Mouse (Mus musculus) cerebellum, adult 9-10 months (tissue): ENCODE results near the gene Traf7.

ENCODE experiments used
- DNase-seq: peaks from one replicate; pipeline ENCODE4 v3.0.0; 2022

The Traf7 gene

DNA sequence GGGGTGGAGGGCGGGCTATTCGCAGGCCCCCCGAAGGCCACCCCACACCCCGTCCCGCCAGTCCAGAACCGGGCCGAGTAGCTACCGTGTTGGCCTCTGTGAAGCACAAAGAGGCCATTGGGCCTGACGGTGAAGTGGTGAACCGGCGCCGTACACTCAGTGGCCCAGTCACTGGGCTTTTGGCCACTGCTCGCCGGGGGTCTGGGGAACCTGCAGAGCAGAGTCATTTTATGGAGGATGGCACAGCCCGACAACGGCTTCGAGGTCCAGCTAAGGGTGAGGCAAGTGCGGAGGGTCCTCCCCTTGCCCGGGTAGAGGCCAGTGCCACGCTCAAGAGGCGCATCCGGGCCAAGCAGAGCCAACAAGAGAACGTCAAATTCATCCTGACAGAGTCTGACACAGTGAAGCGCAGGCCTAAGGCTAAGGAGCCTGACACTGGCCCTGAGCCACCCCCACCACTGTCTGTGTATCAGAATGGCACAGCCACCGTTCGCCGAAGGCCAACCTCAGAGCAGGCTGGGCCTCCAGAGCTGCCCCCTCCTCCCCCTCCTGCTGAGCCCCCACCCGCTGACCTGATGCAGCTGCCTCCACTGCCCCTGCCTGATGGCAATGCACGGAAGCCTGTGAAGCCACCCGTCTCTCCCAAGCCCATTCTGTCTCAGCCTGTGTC lies 22.3 kb downstream of the Traf7 start:
- no peak for DNase-seq

DNA sequence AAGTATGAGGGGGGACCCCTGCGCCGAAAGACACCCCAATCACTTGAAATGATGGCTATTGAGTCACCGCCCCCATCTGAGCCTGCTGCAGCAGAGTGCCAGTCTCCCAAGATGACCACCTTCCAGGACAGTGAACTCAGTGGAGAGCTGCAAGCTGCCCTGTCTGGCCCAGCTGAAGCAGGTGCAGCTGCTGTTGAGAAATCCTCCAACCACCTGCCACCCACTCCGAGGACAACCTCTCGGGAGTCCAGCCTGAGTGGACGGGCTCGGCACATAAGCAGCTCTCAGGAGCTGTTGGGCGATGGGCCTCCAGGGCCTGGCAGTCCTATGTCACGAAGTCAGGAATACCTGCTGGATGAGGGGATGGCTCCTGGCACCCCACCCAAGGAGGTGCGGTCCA lies 23.7 kb downstream of the Traf7 start:
- no peak for DNase-seq

DNA sequence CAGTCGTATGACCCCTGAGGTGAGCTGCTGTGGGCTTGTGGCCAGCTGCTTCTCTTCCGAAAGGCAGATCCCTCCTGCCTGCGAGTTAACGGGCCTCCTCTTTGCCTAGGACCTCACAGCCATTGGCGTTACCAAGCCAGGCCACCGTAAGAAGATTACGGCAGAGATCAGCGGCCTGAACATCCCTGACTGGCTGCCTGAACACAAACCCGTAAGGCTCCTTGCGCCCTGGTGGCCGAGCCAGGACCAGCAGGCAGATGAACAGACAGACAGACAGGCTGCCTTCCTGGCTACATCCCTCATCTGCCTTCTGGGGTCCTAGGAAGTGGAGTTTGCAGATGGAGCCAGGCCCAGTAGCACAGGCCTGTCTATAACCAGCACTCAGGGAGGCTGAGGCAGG lies 25.5 kb downstream of the Traf7 start:
- no peak for DNase-seq

DNA sequence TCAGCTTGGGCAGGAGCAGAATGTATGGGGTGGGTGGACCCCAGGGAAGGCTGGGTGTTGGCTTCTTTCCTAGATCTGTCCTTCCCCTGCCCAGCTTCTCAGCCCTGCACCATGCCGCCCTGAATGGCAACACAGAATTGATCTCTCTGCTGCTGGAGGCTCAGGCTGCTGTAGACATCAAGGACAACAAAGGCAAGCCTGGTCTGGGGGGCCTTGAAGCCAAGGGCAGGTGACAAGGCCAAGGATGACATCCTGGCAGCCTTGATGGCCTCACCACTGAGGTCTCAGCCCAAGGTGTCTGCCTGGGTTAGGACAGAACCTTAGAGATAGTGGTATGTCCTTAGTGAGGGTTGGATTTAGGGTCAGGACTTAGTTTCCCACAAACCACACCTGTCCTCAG lies 31.7 kb downstream of the Traf7 start:
- no peak for DNase-seq

DNA sequence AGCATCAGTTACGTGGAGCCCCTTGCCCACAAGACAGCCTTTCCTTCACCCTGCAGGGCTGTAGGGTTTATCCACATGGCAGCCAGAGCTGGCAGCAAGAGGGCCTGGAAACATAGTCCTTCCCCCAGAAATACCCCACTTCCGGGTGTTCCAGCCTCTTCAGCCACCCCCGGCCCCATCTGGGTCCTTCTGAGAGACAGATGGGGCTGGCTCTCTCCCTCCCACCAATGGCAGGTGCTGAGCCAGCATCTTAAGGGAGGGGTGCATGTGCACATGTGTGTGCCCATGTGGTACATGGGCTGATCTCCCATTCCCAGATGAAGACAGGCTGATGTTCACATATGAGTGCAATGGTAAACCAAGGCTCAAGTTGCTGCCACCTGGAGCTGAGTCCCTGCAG lies 32.3 kb downstream of the Traf7 start:
- no peak for DNase-seq

DNA sequence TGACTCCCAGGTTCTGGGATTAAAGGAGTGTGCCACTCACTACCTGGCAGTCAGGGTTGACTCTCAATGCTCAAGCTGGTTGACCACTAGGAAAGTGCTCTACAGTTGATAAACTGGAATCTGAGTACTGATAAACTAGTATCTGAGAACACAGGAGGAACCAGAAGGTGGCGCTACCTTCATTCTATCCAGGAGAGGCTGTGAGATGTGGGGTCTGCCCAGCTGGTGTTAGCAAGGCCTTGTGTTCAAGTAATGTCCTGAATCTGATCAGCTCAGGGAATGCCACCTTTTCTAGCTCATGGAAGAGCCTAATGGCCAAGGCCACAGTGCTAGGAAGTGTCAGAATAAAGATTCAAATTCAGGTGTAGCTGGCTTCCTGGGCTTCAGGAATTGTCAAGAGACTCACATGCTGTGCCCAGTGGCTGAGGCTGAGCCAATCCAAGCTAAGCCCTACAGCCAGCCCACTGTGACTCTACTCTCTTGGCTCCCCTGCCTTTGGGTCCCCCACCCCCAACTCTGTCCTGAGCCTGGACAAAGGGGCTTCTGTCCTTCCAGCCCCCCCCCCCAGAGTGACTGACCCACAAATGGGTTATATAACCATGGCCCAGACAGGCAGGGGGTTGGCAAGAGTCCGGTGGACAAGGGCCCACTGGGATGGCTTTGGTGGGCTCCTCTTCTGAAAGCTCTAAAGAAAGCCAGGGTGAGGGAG lies 33.0 kb downstream of the Traf7 start:
- DNase-seq = no peak

DNA sequence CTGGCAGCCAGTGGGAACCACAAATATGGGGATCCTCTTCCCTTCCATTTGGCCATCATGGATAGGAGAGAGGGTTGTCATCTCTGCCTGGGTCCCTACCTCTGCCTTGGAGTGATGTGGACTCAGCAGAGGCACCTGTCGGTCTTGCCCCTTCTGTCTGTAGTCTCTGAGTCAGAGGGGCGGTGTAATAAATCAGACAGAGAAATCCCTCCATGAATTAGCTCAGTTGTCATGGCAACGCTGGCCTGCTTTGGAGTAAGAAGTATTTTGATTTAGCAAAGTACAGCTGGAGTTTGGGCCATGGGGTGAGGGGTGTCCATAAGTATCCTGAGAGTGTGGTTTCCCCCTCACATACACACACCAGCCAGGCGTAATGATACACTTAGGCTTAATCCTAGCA lies 37.3 kb downstream of the Traf7 start:
- DNase-seq = no peak

DNA sequence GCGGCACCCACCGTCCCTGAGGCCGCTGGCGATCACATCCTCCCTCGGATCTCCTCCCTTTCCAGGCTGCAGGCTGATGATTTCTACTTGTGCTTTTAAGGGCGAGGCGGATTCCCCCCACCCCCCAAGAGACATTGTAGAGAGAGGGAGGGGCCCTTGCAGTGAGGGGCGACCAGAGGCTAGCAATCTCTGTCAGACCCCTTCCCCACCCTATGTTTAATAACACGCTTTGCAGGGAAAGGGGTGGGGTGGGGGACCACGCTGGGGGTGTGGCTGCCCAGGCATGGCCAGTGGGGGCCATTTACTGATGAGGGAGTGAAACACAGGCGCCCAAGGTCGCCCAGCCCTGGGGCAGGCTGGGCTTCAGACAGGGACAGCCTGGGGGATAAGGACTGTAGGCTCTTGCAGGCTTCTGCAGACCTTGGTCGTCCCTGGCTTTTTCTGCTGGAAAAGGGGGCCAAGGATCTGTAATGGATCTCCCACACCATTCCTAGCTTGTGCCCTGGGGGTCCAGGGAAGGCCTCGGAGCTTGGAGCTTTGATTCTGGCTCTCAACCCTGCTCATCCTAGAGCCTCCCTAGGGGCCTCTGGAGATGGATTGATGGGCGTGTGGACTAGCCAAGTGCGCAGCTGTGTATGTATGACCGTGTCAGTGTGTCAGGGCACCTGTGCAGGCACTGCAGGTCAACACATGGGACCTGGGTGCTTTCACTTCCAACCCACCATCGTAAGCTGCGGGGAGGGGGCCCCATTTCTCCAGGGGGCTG lies 38.3 kb downstream of the Traf7 start:
- no peak for DNase-seq

DNA sequence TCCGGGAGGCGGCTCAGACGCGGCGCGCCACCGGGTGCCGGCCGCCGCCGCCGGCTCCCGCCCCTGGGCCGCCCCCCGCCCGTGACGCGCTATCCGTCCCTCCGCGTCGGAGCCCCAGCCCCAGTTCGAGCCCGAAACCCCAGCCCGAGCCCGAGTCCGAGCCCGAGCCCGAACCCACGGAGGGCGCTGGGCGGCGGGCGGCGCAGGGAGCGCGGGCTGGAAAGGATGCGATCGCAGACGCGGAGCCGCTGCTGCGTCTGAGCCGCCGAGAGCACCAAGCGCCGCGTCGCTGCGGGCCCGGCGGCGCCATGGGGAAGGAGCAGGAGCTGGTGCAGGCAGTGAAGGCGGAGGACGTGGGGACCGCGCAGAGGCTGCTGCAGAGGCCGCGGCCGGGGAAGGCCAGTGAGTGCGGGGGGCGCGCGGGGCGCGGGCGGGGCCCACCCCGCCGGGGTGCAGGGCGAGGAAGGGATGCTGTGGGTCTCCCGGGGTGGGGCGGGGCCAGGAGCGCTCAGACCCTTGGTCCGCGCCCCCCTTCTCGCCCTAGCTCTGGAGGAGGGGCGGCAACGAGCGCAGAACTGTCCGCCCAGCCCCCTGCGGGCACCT lies 39.0 kb downstream of the Traf7 start:
- no peak for DNase-seq

DNA sequence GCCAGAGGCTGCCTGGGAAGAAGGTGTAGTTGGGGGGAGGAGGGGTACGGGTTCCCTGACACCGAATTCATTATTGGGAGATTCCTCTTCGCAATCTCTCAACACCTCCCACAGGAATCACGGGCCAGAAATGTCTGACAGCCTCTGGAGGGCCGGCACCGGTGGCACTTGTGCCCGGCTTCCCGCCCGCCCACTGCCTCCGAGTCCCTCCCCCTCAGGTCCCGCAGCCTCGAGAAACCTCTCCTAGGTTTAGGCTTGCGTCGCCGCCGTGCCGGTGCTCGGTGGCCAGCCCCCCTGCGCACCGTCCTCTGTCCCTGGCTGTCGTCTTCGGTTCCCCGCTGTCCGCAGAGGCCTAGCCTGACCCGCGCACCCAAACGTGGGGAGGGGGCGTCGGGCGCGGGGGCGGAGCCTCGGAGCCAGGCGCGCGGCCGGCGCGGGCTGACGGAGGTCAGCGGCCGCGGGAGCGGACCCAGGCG lies 39.5 kb downstream of the Traf7 start, which contains the start of gene Caskin1:
Gene Caskin1, plus strand, starts transcription at position 416 of the 476 bp plus-strand sequence.
- peak; percentile 79 for DNase-seq

DNA sequence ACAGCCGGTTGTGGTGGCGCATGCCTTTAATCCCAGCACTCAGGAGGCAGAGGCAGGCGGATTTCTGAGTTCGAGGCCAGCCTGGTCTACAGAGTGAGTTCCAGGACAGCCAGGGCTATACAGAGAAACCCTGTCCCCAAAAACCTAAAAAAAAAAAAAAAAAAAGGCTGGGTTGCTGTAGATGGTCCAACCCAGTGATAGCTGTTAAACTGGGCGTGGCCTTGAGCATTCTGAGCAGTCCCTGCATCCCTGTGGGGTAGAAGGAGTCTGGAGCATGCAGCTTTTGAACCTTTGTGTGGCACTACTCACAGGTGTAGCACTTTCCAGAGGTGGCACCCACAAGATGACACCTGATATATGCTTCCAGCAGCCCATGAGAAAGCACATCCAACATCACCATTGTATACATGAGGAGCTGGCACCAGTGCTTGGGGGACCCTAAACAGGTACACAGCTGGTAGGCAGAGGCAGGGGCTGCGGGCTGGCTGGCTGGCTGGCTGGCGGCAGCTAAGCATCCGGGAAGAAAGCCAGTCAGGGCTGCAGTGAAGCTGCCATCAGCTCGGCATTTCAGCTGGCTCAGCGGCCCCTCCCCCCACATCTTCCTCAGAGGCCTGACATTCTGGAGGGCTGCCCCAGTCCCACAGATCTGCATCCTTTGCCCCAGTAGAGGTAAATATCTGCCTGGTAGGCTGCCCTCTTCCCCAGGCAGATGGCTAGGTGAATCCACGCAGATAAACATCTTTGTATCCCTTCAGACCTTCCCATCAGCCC lies 42.5 kb downstream of the Traf7 start:
- no peak for DNase-seq

DNA sequence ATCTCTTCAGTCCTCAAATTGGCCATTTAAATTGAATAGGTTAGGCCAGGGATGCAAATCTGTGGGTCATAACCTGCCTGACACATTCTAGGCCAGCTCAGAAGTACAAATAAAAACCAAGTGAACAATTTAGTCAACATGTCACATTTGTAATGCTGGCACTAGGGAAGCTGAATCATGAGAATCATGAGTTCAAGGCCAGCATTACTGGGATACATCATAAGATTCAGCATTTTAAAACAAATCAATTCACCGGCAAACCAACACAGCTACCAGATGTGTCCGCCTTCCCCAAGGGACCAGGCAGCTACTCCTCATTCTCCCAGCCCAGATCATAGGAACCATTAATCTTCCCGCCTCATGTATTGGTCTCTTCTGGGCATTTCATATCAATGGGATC lies 44.2 kb downstream of the Traf7 start:
- DNase-seq = no peak

DNA sequence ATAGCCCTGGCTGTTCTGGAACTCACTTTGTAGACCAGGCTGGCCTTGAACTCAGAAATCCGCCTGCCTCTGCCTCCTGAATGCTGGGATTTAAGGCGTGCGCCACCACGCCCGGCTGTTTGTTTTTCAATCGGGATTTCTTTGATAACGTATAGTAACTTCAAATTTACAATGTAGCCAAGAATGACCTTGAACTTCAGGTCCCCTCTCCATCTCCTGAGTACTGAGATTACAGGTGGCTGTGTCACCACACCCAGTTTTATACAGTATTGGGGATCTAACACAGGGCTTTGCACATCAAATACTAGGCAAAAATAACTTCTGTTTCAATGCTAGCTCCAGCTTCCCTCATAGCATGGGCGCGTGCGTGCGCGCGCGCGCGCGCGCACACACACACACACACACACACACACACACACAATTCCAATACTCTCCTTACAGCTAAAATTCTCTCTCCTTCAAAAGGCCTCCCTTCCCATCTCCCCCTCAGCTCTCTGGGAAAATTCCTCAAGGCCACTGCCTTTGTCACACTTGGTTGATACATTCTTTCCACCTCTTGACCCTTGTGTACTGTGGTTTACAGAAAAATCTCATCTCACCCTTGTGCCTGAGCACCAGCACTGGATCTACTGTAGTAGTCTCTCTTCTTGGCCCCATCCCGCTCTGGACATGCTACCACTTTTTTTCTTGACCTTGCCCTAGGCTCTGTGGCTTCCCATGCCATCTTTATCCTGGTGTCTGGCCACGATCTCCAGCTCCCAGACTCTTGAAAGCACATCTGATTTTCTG lies 46.5 kb downstream of the Traf7 start:
- DNase-seq = no peak

DNA sequence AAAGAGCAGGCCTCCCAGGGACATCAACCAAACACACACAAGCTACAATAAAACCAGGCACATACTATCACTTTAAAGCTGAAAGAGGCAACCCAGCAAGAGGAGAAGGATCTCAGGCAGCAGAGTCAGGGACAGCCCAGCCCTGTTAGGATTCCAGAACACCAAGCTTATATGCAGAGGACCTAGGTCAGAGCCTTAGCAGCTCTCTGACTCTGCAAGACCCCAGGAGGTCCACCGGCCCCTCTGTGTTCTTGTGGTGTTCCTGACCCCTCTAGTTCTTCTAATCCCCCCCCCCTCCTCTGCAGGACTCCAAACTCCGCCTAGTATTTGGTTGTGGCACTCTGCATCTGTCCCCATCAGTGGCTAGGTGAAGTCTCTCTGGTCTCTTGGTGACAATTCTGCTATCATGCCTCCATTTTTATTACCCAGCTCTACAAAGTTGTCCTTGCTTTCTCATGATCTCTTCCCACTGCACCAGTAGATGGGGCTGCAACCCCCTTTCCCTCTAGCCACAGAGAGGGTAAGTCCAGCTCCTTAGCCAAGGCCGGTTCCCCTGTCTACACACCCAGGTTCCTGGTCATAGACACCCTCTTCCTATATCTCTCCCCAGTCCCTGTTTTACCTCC lies 47.4 kb downstream of the Traf7 start:
- no peak for DNase-seq

DNA sequence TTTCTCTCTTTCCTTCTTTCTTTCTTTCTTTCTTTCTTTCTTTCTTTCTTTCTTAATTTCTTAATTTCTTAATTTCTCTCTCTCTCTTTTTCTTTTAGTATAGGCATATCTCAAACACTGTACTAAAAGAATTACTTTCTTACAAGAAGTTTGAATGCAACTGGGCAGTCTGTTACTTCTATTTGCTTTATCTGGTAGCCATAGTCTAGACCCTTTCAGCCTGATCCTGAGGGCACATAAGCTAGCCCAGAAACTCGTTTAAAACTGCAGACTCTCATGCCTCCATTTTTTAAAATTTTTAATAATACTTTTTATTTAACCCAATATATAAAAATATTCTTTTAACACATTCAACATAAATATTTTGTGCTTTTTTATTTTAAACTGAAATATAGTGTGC lies 48.3 kb downstream of the Traf7 start:
- DNase-seq = no peak

DNA sequence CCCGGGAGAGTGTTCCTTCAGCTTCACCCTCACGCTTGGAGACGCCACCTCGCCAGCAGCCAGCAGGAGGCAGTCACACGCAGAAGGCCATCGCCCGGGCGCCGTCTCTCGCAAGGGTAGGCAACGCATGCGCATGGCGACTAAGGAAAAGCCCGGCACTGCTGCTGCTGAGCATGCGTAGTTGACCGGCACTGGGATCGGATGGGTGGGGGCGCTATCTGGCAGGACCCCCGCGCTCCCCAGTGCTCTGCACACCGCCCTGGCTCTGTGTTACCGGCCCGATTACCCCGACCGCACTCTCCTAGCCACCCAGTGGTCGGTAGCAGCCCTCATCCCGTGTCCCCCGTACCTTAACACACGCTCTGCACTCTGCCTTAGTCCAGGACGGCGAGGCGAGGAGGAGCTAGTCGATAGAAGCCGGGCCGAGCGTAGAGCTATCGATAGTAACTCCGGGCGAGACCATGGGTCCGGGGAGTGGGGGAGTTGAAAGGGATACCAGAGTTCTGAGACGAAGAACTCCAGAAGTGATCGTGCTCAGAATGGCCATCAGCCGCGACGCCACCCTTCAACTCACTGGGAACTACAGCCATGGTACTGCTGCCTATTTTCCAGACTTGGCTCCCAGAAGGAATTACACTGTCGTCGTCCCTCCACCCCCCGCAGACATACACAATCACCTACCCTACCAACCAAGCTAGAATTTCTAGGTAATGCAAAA lies 48.9 kb downstream of the Traf7 start, which contains the start of gene Mlst8:
Gene Mlst8, minus strand, starts transcription at position 416 of the 718 bp plus-strand sequence.
- peak; percentile 98 for DNase-seq

DNA sequence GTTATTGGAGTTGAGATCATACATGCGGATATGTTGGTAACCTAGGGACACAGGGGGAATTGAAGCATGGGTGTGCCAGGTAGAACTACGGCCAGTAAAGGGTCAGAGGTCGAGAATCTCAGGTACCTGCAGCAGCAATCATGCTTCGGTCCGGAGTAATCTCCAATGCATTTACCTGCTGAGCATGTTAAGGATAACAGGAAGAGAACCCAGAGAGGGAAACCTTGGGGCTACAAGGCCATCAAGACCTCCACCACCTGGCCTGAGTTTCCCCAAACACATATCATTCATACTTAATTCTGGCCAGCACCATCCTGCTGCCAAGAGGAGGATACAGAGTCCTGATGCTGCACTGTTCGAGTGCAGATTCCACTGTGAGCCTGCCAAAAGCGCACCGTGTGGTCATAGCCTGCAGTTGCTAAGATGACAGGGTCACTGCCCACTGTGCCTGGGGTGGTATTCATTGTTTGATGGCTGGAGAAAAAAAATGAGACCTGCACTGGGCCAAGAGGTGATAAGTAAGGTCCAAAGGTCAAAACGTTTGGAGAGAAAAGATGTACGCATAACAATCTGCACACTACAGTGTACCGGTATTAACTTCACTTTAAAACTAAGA lies 49.6 kb downstream of the Traf7 start:
- DNase-seq = peak; percentile 74

DNA sequence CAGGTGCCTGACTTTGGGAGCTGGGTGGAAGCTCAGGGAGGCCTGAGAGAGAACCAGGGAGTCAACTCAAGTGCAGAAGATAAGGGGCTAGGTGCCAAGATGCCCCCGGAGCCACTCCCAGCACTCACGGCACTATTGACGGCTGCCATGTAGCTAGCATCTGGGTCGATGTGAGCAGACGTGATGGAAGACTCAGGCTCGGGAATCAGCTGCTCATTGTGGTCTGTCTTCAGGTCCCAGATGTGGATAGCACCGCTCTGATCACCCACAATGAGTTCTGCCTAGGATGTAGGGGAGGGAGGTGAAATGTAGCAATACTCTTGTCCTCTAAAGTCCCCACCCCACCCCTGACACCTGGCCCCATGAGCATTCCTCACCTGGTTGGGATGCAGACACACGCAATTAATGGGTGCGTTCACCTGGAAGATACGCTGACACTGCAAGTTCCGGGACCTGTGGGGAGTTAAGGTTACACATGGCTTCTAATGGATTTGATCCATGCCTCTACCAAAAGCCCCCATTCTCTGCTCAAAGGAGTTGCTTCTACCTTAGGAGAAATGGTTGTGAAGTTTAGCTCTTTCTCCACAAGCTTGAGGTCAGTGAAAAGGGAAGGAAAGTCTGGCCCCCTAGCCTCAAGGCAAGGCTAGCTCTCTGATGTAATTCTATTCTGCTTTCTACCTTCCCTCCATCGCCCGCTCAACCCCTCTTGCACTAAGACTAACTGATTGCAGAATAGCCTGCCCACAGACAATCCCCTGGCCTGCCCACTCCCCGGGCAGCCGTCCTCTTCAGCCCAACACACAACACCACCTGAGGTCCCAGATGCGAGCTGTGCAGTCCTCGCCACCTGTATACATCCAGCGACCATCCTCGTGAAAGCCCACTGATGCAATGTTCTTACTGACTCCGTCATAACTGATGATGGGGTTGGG lies 50.4 kb downstream of the Traf7 start:
- peak; percentile 63 for DNase-seq
